ENCODE assay signal across 18 mouse cellular contexts in genomic region chr5:132400556-132400955, GRCm38 (mm10).
DNase-seq lines count a peak whose midpoint lies in the region; ATAC-seq and TF ChIP-seq lines count a peak whose summit lies in the region.
"Had no signal": no experiment of that assay in that cellular context is flagged by ENCODE, and none has a peak within 500 bp of the region (broad histone marks: within the 10 kb centered on the region; RNA-seq: fewer than 3 reads in every experiment).

No protein-coding gene starts in this region.

- TF ChIP-seq EP300 in lung, postnatal 0 days (IDR thresholded peaks at IDR 0.05) = no peak

- no peak overlapping the region for H3K4me2 ChIP-seq in lung, postnatal 0 days (replicated peaks; ENCODE audit: low read depth, low read length)
- H3K4me2 ChIP-seq: embryonic facial prominence, embryonic 15.5 days; heart, embryonic 12.5 days had no signal

- H3K9me3 ChIP-seq in lung, postnatal 0 days (ENCODE audit: low read length) = no peaks in the 10 kb centered on the region
- H3K9me3 ChIP-seq: embryonic facial prominence, embryonic 15.5 days; heart, embryonic 12.5 days had no signal

- H3K9ac ChIP-seq in lung, postnatal 0 days (replicated peaks; ENCODE audit: low read depth) = no peak overlapping the region
- H3K9ac ChIP-seq: embryonic facial prominence, embryonic 15.5 days; heart, embryonic 12.5 days had no signal

- no peak for TF ChIP-seq POLR2A in lung, adult 2 months (IDR thresholded peaks at IDR 0.05; ENCODE audit: borderline replicate concordance, extremely low read depth, low read depth, low read length)

- TF ChIP-seq CTCF in lung, adult 2 months (IDR thresholded peaks at IDR 0.05; ENCODE audit: insufficient read depth, low read length) = no peak
- no peak for TF ChIP-seq CTCF in lung, postnatal 0 days (IDR thresholded peaks at IDR 0.05)

- WGBS in lung, adult 2 months = 56% methylated on average over 10 of the region's 10 CpGs
- 40% methylated on average over 10 of the region's 10 CpGs for WGBS in lung, postnatal 0 days

- peak; percentile 56; the same call in 1 of the 2 replicates for ATAC-seq in cerebellum, adult (ENCODE audit: insufficient number of reproducible peaks, low FRiP score, low TSS enrichment)
- ATAC-seq in lung, postnatal 0 days = peak; percentile 80
- ATAC-seq: inflammation-experienced regulatory T-cells, adult 6 months had no signal

- H3K4me3 ChIP-seq in lung, adult 2 months (replicated peaks; ENCODE audit: extremely low read depth, low read depth, low read length) = no peak overlapping the region
- H3K4me3 ChIP-seq in lung, postnatal 0 days (ENCODE audit: low read depth, low read length) = no peak overlapping the region
- H3K4me3 ChIP-seq: embryonic facial prominence, embryonic 15.5 days; heart, embryonic 12.5 days had no signal

- no peaks in the 10 kb centered on the region for H3K36me3 ChIP-seq in lung, postnatal 0 days (ENCODE audit: insufficient read depth, low read length)
- H3K36me3 ChIP-seq: embryonic facial prominence, embryonic 15.5 days; heart, embryonic 12.5 days had no signal

- H3K27me3 ChIP-seq in lung, postnatal 0 days (replicated peaks; ENCODE audit: insufficient read depth, low read length) = no peaks in the 10 kb centered on the region
- H3K27me3 ChIP-seq: CH12.LX; embryonic facial prominence, embryonic 15.5 days; heart, embryonic 12.5 days had no signal

- no peaks in the 10 kb centered on the region for H3K4me1 ChIP-seq in lung, adult 2 months (ENCODE audit: control insufficient read depth, insufficient read depth, low read length)
- H3K4me1 ChIP-seq in lung, postnatal 0 days (ENCODE audit: insufficient read depth, low read depth, low read length) = no peaks in the 10 kb centered on the region; the same call in 1 of the 2 replicates

- DNase-seq in cerebellum, postnatal 4 days (ENCODE audit: low spot score in 2 of 2) = no peak
- DNase-seq in lung, adult 18-20 months = peak; percentile 45 to 66
- no peak for DNase-seq in lung, adult 2 months
- DNase-seq in lung, postnatal 0 days (ENCODE audit: low spot score) = peak; percentile 83
- DNase-seq in skeletal muscle tissue, adult 2 months (ENCODE audit: low read depth, low spot score) = peak; percentile 17
- no peak for DNase-seq in layer of hippocampus, adult 11-12 months (ENCODE audit: low spot score)
- DNase-seq in kidney, adult 18-20 months = no peak
- DNase-seq: adrenal gland, adult 8-10 months; layer of hippocampus, postnatal 36 days; left cerebral cortex, postnatal 4 days; midbrain, embryonic 14.5 days; right cerebral cortex, adult 18-20 months had no signal

- peak overlapping the region; percentile 6; the same call in 1 of the 2 replicates for H3K27ac ChIP-seq in lung, postnatal 0 days (ENCODE audit: low read length)
- H3K27ac ChIP-seq: embryonic facial prominence, embryonic 15.5 days; stomach, postnatal 0 days had no signal

Comparison
In these comparisons a context has a peak if more than half of its experiments do, and no peak if none do; other contexts are left out.
1. DNase-seq: peak in lung, adult 18-20 months (2 of 2), lung, postnatal 0 days (single experiment) and skeletal muscle tissue, adult 2 months (single experiment); none in cerebellum, postnatal 4 days (0 of 2), lung, adult 2 months (single experiment), layer of hippocampus, adult 11-12 months (single experiment) and kidney, adult 18-20 months (single experiment).